Mouse (Mus musculus): Measurements from ENCODE around the gene Bckdha.

DNA sequence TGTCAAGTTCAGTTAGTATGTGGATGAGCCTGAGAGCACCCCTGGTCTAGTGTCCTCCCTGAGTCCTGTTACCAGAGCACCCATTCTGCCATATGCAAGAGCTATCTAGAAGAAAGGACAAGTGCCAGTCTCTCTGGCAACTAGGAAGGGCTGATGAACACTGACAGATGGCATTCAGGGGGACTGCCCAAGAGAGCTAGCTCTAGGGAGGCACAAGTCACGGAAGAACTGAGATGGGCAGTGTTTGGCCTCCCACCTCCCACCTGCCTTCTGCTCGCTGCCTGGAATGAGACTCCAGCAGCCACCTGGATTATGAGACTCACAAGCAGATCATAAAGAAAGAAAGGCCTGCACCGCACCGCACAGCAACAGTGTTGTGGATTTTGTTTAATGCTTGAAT, 19.0 kb downstream of the Bckdha start:
- TF ChIP-seq FLI1 (IDR thresholded peaks at IDR 0.05; ENCODE audit: low read length) (no peak), GATA1 (IDR thresholded peaks at IDR 0.05; ENCODE audit: borderline replicate concordance, low read length) (no peak)

All from megakaryocyte, embryonic 14.5 days (primary cell).